Mouse (Mus musculus): ENCODE data around the gene Lrrk1. TPM values are rescaled to one million over a fixed set of nuclear protein-coding genes. Genes with fewer than 3 reads are reported as not detected.

Lrrk1 gene
- polyA plus RNA-seq, 1 experiment, result 9.8 TPM

DNA sequence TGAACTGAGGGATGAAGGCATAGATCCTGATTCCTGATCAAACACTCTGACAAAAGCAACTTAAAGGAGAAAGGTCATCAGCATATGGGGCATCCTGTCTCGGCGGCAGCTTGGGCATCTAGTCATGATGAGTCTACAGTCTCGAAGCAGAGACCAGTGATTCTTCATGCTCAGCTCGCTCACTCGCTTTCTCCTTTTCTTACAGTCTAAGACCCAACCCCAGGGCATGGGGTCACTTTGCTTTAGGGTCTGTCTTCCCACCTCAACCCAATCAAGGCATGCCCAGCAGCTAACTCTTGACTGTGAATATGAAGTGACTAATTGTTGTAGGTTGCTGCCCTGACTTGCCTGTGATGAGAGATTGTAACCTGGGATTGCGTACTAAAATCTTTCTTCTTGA lies 163.6 kb downstream of the Lrrk1 start:
- Histone ChIP-seq H3K4me1 (peaks cover 86% of the 10 kb centered on the region), H3K4me3 (replicated peaks) (no peak overlapping the region), H3K27me3 (replicated peaks) (no peaks in the 10 kb centered on the region), H3K9me3 (peaks cover 3% of the 10 kb centered on the region; the same call in 1 of the 2 replicates), H3K36me3 (replicated peaks; ENCODE audit: low read length) (peaks cover 10% of the 10 kb centered on the region)
- TF ChIP-seq FLI1 (IDR thresholded peaks at IDR 0.05; ENCODE audit: low read length) (no peak), GATA1 (IDR thresholded peaks at IDR 0.05; ENCODE audit: borderline replicate concordance, low read length) (no peak)

DNA sequence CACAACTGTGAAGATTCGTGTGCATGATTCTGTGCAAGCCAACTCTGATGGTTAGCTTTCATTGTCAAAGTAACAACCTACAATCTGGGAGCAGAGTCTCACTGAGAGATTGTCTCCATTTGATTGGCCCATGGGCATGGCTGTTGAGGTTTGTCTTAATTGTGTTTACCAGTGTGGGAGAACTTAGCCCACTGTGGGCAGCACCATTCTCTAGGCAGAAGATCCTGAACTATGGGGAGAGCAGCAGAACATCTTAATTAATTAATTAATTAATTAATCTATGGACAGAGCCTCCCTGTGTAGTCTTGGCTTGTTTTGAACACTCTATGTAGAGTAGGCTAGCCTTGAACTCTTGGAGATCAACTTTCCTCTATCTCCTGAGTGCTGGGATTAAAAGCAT lies 164.4 kb downstream of the Lrrk1 start:
- Histone ChIP-seq H3K9me3 (peaks cover 3% of the 10 kb centered on the region; the same call in 1 of the 2 replicates), H3K36me3 (replicated peaks; ENCODE audit: low read length) (peaks cover 10% of the 10 kb centered on the region), H3K4me1 (peaks cover 87% of the 10 kb centered on the region), H3K27me3 (replicated peaks) (no peaks in the 10 kb centered on the region), H3K4me3 (replicated peaks) (no peak overlapping the region)
- TF ChIP-seq FLI1 (IDR thresholded peaks at IDR 0.05; ENCODE audit: low read length) (no peak), GATA1 (IDR thresholded peaks at IDR 0.05; ENCODE audit: borderline replicate concordance, low read length) (no peak)

DNA sequence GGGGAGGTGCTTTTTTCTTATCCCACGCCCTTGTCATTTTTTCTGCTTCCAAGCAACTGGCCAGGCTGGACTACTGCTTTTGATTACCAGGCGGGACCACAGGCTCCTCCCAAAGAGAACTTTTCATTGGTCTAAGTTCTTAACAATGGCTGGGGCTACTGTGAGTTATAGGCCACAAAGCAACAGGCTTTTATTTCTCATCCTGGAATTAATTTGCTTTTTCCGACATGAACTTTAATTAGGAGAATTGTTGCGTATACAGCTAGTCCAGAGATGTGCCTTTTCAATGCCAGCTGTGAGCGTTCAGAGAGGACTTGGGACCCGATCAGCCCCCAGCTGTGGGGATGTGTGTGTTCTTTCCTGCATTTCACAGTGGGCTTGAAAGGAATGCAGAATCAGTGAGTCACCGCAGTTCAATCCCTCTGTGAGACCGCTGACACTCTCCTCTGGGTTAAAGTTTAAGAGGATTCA lies 165.5 kb downstream of the Lrrk1 start:
- Histone ChIP-seq H3K4me3 (replicated peaks) (no peak overlapping the region), H3K9me3 (peaks cover 3% of the 10 kb centered on the region; the same call in 1 of the 2 replicates), H3K36me3 (replicated peaks; ENCODE audit: low read length) (peaks cover 10% of the 10 kb centered on the region), H3K4me1 (peaks cover 87% of the 10 kb centered on the region), H3K27me3 (replicated peaks) (no peaks in the 10 kb centered on the region)
- TF ChIP-seq GATA1 (IDR thresholded peaks at IDR 0.05; ENCODE audit: borderline replicate concordance, low read length) (no peak), FLI1 (IDR thresholded peaks at IDR 0.05; ENCODE audit: low read length) (no peak)

DNA sequence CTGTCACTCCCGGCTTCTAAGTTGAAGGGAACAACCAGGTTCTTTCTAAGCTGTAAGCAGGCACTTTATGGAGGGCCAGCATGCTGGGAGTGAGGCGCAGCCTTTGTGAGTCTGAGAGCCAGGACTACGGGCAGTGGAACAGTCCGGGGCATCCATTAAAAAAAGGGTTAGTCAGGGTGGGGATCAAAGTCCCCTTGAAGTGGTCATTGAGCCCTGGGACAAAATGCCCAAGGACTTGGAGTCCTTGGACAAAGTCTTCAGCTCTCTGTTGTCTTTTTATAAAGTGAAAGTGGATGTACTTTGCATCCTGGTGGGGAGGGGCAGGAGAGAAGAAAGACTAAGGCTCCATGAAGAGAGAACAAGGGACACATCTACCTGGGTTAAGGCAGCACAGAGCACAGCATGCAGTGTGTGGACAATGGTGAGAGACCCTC lies 168.3 kb downstream of the Lrrk1 start:
- TF ChIP-seq FLI1 (IDR thresholded peaks at IDR 0.05; ENCODE audit: low read length) (no peak), GATA1 (IDR thresholded peaks at IDR 0.05; ENCODE audit: borderline replicate concordance, low read length) (no peak)
- peaks cover 82% of the 10 kb centered on the region for H3K4me1 ChIP-seq

DNA sequence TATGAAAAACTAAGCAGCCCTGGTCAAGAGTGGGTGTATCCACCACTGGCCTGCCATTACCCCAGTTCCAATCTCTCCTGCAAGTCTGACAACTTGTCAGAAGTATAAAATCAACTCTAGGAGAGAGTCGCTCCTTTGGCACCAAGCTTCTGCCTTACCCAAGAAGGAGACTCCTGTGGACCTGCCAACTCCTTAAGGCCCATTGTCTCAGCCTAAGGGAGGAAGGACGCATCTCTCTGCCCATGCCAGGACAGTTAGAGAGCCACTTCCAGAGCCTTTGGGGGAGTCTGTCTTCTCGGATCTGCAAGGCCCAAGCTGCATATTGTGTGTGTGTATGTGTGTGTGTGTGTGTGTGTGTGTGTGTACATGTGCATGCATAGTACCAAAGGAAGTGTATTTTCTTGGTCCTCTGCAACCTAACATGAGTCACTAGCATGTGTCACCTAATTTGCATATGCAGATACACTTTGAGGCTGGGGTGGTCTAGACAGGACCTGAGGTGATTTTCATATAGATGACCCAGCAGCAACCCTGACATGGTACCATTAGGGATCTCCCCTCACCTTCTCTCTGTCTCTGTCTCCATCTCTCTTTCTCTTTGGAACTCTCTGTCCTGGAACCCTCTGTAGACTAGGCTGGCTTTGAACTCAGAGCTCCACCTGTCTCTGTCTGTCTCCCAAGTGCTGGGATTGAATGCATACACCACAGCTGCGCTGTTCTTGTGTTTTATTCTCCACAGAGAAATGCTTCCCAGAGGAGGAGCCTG lies 168.9 kb downstream of the Lrrk1 start:
- Histone ChIP-seq H3K4me1 (peaks cover 82% of the 10 kb centered on the region), H3K9me3 (peaks cover 3% of the 10 kb centered on the region; the same call in 1 of the 2 replicates), H3K27me3 (replicated peaks) (no peaks in the 10 kb centered on the region), H3K4me3 (replicated peaks) (no peak overlapping the region), H3K36me3 (replicated peaks; ENCODE audit: low read length) (peaks cover 8% of the 10 kb centered on the region)
- TF ChIP-seq GATA1 (IDR thresholded peaks at IDR 0.05; ENCODE audit: borderline replicate concordance, low read length) (no peak), FLI1 (IDR thresholded peaks at IDR 0.05; ENCODE audit: low read length) (no peak)

More for the DNA sequence above, 168.3 kb downstream of the Lrrk1 start:
- Histone ChIP-seq H3K27me3 (replicated peaks) (no peaks in the 10 kb centered on the region), H3K9me3 (peaks cover 3% of the 10 kb centered on the region; the same call in 1 of the 2 replicates), H3K36me3 (replicated peaks; ENCODE audit: low read length) (peaks cover 10% of the 10 kb centered on the region), H3K4me3 (replicated peaks) (peak overlapping the region; percentile 83)

DNA sequence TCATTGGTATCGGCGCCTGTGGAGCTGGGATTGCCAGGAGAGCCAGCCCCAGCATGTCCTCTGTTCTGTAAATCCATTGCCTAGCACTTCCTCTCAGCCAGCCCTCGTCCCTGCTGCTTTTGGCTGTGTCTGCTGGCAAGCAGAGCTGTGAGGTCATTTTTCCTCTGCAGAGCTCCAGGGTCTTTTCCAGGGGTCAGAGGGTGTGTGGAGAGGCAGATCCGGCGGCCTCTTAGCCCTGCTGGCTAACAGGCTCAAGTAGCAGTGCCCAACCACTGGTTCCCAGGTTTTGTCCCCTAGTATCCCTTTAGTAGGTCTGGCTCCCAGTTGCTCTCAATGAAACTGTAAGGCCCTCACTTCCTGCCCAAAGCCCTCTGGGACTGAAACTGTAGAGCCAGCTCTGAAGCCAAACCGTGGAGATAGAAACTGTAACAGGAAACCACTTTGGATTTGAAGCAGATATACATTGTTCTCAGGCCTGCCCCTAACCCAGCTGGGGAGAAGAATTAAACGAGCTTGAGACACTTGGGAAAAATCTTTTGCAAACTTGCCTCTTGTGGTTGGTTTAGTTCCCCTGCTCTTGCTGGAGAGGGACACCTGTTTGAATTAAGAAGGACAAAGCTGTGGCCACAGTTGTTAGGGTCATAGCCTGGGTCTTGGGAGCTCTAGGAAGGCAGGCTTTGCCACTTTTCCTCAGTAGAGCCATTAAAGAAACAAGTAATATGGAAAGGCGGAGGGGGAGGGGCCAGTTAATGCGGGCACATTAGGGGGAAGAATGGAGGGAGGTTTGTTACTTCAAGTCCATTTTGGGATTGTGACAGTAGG lies 169.7 kb downstream of the Lrrk1 start:
- H3K36me3 ChIP-seq (replicated peaks; ENCODE audit: low read length), result peaks cover 3% of the 10 kb centered on the region
- no peak for TF ChIP-seq GATA1 (IDR thresholded peaks at IDR 0.05; ENCODE audit: borderline replicate concordance, low read length)
- TF ChIP-seq FLI1 (IDR thresholded peaks at IDR 0.05; ENCODE audit: low read length), result no peak
- no peak overlapping the region for H3K4me3 ChIP-seq (replicated peaks)
- peaks cover 5% of the 10 kb centered on the region; the same call in 1 of the 2 replicates for H3K9me3 ChIP-seq
- H3K4me1 ChIP-seq, result peaks cover 78% of the 10 kb centered on the region
- no peaks in the 10 kb centered on the region for H3K27me3 ChIP-seq (replicated peaks)

DNA sequence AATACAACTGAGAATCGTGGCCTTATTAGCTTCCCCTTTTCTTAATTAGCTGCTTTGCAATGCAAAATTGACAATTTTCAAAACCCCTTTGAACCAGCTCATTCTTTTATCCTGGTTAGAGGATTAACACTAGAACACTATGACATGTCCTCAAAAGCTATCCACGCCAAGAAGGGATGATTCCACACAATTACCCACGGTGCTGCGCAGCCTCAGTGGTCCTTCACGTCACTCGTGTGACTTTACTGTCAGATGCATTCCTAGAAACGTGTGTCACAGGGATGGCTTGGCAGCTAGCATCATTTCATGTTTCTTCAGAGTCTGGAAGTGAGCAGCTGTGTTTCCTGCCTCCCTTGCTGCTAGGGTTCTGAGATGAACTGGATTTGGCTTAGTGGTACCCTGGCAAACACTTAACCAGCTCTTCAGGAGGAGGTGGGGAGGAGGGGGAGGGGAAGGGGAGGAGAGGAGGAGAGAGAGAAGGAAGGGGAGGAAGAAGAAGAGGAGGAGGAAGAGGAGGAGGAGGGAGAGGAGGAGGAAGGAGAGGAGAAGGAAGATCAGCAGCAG lies 170.5 kb downstream of the Lrrk1 start:
- TF ChIP-seq FLI1 (IDR thresholded peaks at IDR 0.05; ENCODE audit: low read length), result no peak
- Histone ChIP-seq H3K9me3 (peaks cover 5% of the 10 kb centered on the region; the same call in 1 of the 2 replicates), H3K27me3 (replicated peaks) (no peaks in the 10 kb centered on the region), H3K4me1 (peaks cover 77% of the 10 kb centered on the region), H3K36me3 (replicated peaks; ENCODE audit: low read length) (peaks cover 2% of the 10 kb centered on the region), H3K4me3 (replicated peaks) (no peak overlapping the region)

DNA sequence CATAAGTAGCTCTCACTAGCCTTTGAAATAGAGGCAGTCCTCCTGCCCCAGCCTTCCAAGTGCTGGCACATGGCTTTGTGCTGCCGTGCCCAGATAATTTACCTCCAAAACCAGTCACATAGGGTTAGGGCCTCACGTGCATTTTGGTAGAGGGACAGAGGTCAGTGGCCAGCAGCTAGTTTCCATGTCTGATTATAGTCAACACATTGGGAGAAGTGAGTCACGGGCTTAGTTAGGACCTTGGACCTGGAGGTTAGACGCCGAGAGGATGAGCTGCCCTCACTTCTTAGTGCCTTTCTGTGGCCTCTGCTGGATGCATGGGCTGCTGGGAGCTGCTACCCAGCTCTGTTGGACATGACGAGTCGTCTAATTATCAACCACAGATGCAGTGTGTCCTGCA lies 171.1 kb downstream of the Lrrk1 start:
- Histone ChIP-seq H3K4me3 (replicated peaks) (no peak overlapping the region), H3K9me3 (peaks cover 5% of the 10 kb centered on the region; the same call in 1 of the 2 replicates), H3K4me1 (peaks cover 79% of the 10 kb centered on the region), H3K36me3 (replicated peaks; ENCODE audit: low read length) (peaks cover 2% of the 10 kb centered on the region), H3K27me3 (replicated peaks) (no peaks in the 10 kb centered on the region)
- TF ChIP-seq FLI1 (IDR thresholded peaks at IDR 0.05; ENCODE audit: low read length), result no peak
- TF ChIP-seq GATA1 (IDR thresholded peaks at IDR 0.05; ENCODE audit: borderline replicate concordance, low read length), result no peak

DNA sequence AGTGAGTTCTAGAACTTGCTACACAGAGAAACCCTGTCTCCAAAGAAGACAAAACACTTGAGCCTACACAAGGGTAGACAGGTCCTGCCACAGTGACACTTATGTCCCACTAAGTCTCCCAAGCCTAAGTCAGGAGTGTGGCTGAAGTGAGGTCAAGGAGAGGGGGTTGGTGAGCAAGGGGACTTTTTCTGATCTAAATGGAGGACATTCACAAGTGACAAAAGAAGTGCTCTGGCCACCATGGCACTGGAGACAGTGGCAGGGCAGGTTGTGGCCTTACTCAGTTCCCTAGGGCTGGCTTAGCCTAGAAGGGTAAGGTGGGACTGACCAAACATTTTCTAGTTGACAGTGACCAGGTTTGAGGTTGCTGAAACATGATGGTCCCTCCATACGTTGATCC lies 172.2 kb downstream of the Lrrk1 start:
- H3K4me1 ChIP-seq, result peaks cover 81% of the 10 kb centered on the region
- H3K27me3 ChIP-seq (replicated peaks), result no peaks in the 10 kb centered on the region
- TF ChIP-seq GATA1 (IDR thresholded peaks at IDR 0.05; ENCODE audit: borderline replicate concordance, low read length) (no peak), FLI1 (IDR thresholded peaks at IDR 0.05; ENCODE audit: low read length) (no peak)
- no peak overlapping the region for H3K4me3 ChIP-seq (replicated peaks)
- peaks cover 5% of the 10 kb centered on the region; the same call in 1 of the 2 replicates for H3K9me3 ChIP-seq
- peaks cover 8% of the 10 kb centered on the region for H3K36me3 ChIP-seq (replicated peaks; ENCODE audit: low read length)

All from megakaryocyte, embryonic 14.5 days (primary cell).